ENCODE assay signal across 8 mouse cellular contexts in genomic region chr3:50905993-50906831, GRCm38 (mm10).
DNase-seq lines count a peak whose midpoint lies in the region; ATAC-seq lines count a peak whose summit lies in the region.

No protein-coding gene starts in this region.

- H3K27ac ChIP-seq in embryonic facial prominence, embryonic 10.5 days (replicated peaks) = peak overlapping the region; percentile 77
- H3K27ac ChIP-seq in limb, embryonic 10.5 days = peak overlapping the region; percentile 81
- H3K27ac ChIP-seq in midbrain, embryonic 12.5 days (replicated peaks) = peak overlapping the region; percentile 50

- H3K36me3 ChIP-seq in embryonic facial prominence, embryonic 10.5 days (replicated peaks) = no peaks in the 10 kb centered on the region
- H3K36me3 ChIP-seq in limb, embryonic 10.5 days = no peaks in the 10 kb centered on the region
- no peaks in the 10 kb centered on the region for H3K36me3 ChIP-seq in midbrain, embryonic 12.5 days

- H3K9ac ChIP-seq in midbrain, embryonic 12.5 days (replicated peaks) = peak overlapping the region; percentile 35; the same call in 1 of the 2 replicates

- WGBS in embryonic facial prominence, embryonic 10.5 days = 13% methylated on average over 32 of the region's 32 CpGs
- 15% methylated on average over 32 of the region's 32 CpGs for WGBS in limb, embryonic 10.5 days
- 10% methylated on average over 32 of the region's 32 CpGs for WGBS in midbrain, embryonic 12.5 days

- H3K4me2 ChIP-seq in midbrain, embryonic 12.5 days (replicated peaks) = peak overlapping the region; percentile 55

- peaks cover 16% of the 10 kb centered on the region for H3K27me3 ChIP-seq in embryonic facial prominence, embryonic 10.5 days (replicated peaks; ENCODE audit: low read depth, poor library complexity, severe bottlenecking)
- H3K27me3 ChIP-seq in limb, embryonic 10.5 days (ENCODE audit: low read depth, poor library complexity, severe bottlenecking) = no peaks in the 10 kb centered on the region
- H3K27me3 ChIP-seq in midbrain, embryonic 12.5 days = 0 out of 2 replicates have a peak, but pooled peaks cover 3% of the 10 kb centered on the region

- H3K9me3 ChIP-seq in embryonic facial prominence, embryonic 10.5 days = no peaks in the 10 kb centered on the region
- no peaks in the 10 kb centered on the region for H3K9me3 ChIP-seq in limb, embryonic 10.5 days (replicated peaks)
- H3K9me3 ChIP-seq in midbrain, embryonic 12.5 days = no peaks in the 10 kb centered on the region

- H3K4me1 ChIP-seq in embryonic facial prominence, embryonic 10.5 days = peaks cover 30% of the 10 kb centered on the region
- peaks cover 30% of the 10 kb centered on the region for H3K4me1 ChIP-seq in limb, embryonic 10.5 days
- peaks cover 22% of the 10 kb centered on the region for H3K4me1 ChIP-seq in midbrain, embryonic 12.5 days

- peak; percentile 95 for DNase-seq in adrenal gland, postnatal 14 days
- peak; percentile 93 for DNase-seq in embryonic facial prominence, embryonic 10.5 days (ENCODE audit: low spot score)
- peak; percentile 78 to 97 for DNase-seq in heart, adult 18-20 months
- peak; percentile 91 for DNase-seq in kidney, adult 18-20 months
- peak; percentile 98 for DNase-seq in limb, embryonic 10.5 days (ENCODE audit: low spot score)
- peak; percentile 68 for DNase-seq in skeletal muscle tissue, adult 2 months (ENCODE audit: low read depth, low spot score)

- ATAC-seq in midbrain, embryonic 12.5 days (ENCODE audit: low FRiP score, low read depth) = peak; percentile 66
- ATAC-seq in erythroid progenitor cell, adult 5-6 weeks (replicated peaks; ENCODE audit: low FRiP score, poor library complexity, severe bottlenecking) = no peak

- H3K4me3 ChIP-seq in embryonic facial prominence, embryonic 10.5 days = peak overlapping the region; percentile 45
- H3K4me3 ChIP-seq in limb, embryonic 10.5 days = peak overlapping the region; percentile 43
- H3K4me3 ChIP-seq in midbrain, embryonic 12.5 days = peak overlapping the region; percentile 34
